Mouse (Mus musculus) limb, embryonic 10.5 days (tissue): ENCODE results near the gene Unc93b1. TPM values are rescaled to one million over a fixed set of nuclear protein-coding genes. Genes with fewer than 3 reads are reported as not detected.
"Not testable (repeated sequence)": the region's sequence is repeated elsewhere in the genome, so short reads cannot be mapped to it uniquely, and the experiment has no call there.

Experiments
- DNase-seq: peaks from one replicate; pipeline ENCODE4 v3.0.0-alpha.2; 2017; ENCODE audit warnings: low spot score
- H3K27ac ChIP-seq: fragments of 300-500 bp; sonication (generic); 2 replicates; pipeline ENCODE4 v1.5.1; 2016; ENCODE audit warnings: mild to moderate bottlenecking
- H3K27me3 ChIP-seq: fragments of 300-500 bp; sonication (generic); 2 replicates; pipeline ENCODE4 v1.6.1; 2016; ENCODE audit warnings: low read depth, mild to moderate bottlenecking; ENCODE audit not compliant: poor library complexity, severe bottlenecking
- H3K36me3 ChIP-seq: fragments of 300-500 bp; sonication (generic); 2 replicates; pipeline ENCODE4 v1.6.1; 2016; ENCODE audit warnings: mild to moderate bottlenecking, moderate library complexity
- H3K4me1 ChIP-seq: fragments of 300-500 bp; sonication (generic); 2 replicates; pipeline ENCODE4 v1.6.1; 2016
- H3K4me3 ChIP-seq: fragments of 300-500 bp; sonication (generic); 2 replicates; pipeline ENCODE4 v1.5.1; 2016; ENCODE audit warnings: mild to moderate bottlenecking, moderate library complexity
- H3K9me3 ChIP-seq: fragments of 300-500 bp; sonication (generic); replicated peaks from 2 replicates; pipeline ENCODE4 v1.6.1; 2016; ENCODE audit warnings: mild to moderate bottlenecking
- WGBS: fragments of 180-500 bp; shearing (Covaris S2); methylation state at CpG from one replicate; pipeline ENCODE4 v1.1.7; 2016; 5-methylcytosine and 5-hydroxymethylcytosine counted together
- polyA plus RNA-seq: library from polyadenylated mRNA; unstranded; fragments of >200 nt; fragmentation: Nextera tagmentation; extraction: Ambion mirVana; gene quantifications from 2 replicates; pipeline ENCODE4 v1.2.1, GENCODE M21; 2016

The Unc93b1 gene
- polyA plus RNA-seq, 1 experiment from 2014 or later, result 6.7 TPM

DNA sequence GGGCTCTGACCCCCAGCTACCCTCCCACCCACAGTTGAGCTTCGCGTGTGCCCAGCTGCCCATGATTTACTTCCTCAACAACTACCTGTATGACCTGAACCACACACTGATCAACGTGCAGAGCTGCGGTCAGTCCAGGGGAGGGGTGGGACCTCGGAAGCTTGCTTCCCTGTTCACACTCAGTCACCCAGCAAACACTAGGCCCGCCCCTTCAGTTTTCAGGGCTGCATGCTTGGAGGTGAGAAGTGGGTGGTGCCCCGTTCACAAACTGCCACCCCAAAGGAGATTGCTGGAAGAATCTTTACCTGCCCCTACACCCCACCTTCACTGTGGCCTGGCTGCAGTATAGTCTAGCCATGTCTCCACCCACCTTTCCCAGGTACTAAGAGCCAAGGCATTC is 7.3 kb downstream of the Unc93b1 start:
- no peak for DNase-seq
- no peak overlapping the region for H3K4me3 ChIP-seq
- no peaks in the 10 kb centered on the region for H3K9me3 ChIP-seq
- H3K27ac ChIP-seq, result no peak overlapping the region
- no peaks in the 10 kb centered on the region for H3K36me3 ChIP-seq
- H3K27me3 ChIP-seq, result peaks cover 17% of the 10 kb centered on the region
- WGBS, result 75% methylated on average over 7 of the region's 7 CpGs
- peaks cover 10% of the 10 kb centered on the region for H3K4me1 ChIP-seq

- H3K9me3 ChIP-seq, result no peaks in the 10 kb centered on the region
- no peak for DNase-seq
- H3K4me1 ChIP-seq, result peaks cover 10% of the 10 kb centered on the region
- WGBS, result 17% methylated on average over 27 of the region's 27 CpGs
- H3K4me3 ChIP-seq, result 0 out of 2 replicates have a peak overlapping the region, but pooled peaks have one; percentile 20
- no peak overlapping the region for H3K27ac ChIP-seq
- H3K36me3 ChIP-seq, result no peaks in the 10 kb centered on the region
- peaks cover 17% of the 10 kb centered on the region for H3K27me3 ChIP-seq
Measured at GRCm38 (mm10) chr19:3942986-3943735, 8.2 kb downstream of the Unc93b1 start.

- Histone ChIP-seq H3K4me3 (no peak overlapping the region), H3K4me1 (peaks cover 10% of the 10 kb centered on the region), H3K27me3 (peaks cover 22% of the 10 kb centered on the region), H3K27ac (no peak overlapping the region), H3K9me3 (no peaks in the 10 kb centered on the region), H3K36me3 (no peaks in the 10 kb centered on the region)
- DNase-seq, result no peak
- 30% methylated on average over 10 of the region's 10 CpGs for WGBS
Measured at GRCm38 (mm10) chr19:3945872-3946564, 11.0 kb downstream of the Unc93b1 start.

DNA sequence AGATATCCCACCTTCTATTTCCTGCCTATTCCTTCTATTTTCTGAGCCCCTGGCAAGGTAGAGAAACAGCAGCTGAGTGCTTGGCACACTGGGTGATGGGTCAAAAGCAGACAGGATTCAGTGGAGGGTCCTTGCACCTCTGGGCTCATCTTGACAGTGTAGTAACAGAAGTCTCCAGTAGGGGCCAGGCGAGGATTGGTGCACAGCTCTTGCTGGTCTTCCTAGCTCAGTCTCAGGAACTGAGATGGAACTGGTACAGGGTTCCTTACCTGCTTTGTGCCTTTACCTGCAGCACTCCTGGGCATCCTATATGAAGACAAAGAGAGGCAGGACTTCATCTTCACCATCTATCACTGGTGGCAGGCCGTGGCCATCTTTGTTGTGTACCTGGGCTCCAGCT is 11.7 kb downstream of the Unc93b1 start:
- Histone ChIP-seq H3K36me3 (no peaks in the 10 kb centered on the region), H3K4me1 (peaks cover 10% of the 10 kb centered on the region), H3K4me3 (no peak overlapping the region), H3K27ac (no peak overlapping the region), H3K27me3 (peaks cover 22% of the 10 kb centered on the region), H3K9me3 (no peaks in the 10 kb centered on the region)
- DNase-seq, result peak; percentile 66
- 13% methylated on average over 2 of the region's 2 CpGs for WGBS

DNA sequence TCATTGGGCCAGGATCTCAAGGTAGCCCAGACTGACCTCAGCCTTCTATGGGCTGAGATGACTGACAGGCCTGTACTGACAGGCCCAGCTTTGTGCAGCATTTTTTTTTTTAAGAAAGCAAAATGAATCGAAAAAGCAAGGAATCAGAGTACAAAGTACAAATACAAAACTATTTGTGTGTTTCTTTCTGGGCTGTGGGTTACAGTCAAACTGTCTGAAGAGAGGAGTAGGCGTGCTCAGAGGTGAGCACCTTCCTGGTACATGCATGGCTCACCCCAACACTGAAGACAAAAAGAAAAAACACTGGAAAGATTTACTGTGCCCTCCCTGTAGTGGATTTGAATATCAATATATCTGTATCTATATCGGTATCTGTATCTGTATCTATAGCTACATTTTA is 12.8 kb downstream of the Unc93b1 start:
- Histone ChIP-seq H3K36me3 (no peaks in the 10 kb centered on the region), H3K27me3 (peaks cover 20% of the 10 kb centered on the region), H3K4me1 (peaks cover 9% of the 10 kb centered on the region), H3K4me3 (no peak overlapping the region), H3K27ac (no peak overlapping the region), H3K9me3 (no peaks in the 10 kb centered on the region)
- 78% methylated on average over 3 of the region's 3 CpGs for WGBS
- DNase-seq, result no peak

DNA sequence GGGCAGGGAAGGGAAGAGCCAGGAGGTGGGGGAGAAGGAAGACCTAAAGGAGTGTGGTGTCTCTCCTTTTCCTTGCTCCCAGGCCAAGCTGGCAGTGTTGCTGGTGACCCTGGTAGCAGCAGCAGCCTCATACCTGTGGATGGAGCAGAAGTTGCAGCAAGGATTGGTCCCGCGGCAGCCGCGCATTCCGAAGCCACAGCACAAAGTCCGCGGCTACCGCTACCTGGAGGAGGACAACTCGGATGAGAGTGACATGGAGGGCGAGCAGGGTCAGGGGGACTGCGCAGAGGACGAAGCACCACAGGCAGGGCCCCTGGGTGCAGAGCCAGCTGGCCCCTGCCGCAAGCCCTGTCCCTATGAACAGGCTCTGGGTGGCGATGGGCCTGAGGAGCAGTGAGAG is 13.6 kb downstream of the Unc93b1 start:
- Histone ChIP-seq H3K36me3 (no peaks in the 10 kb centered on the region), H3K4me1 (peaks cover 4% of the 10 kb centered on the region), H3K27ac (no peak overlapping the region), H3K9me3 (no peaks in the 10 kb centered on the region), H3K4me3 (no peak overlapping the region), H3K27me3 (peaks cover 13% of the 10 kb centered on the region; the same call in 1 of the 2 replicates)
- no peak for DNase-seq
- WGBS, result 73% methylated on average over 14 of the region's 14 CpGs

DNA sequence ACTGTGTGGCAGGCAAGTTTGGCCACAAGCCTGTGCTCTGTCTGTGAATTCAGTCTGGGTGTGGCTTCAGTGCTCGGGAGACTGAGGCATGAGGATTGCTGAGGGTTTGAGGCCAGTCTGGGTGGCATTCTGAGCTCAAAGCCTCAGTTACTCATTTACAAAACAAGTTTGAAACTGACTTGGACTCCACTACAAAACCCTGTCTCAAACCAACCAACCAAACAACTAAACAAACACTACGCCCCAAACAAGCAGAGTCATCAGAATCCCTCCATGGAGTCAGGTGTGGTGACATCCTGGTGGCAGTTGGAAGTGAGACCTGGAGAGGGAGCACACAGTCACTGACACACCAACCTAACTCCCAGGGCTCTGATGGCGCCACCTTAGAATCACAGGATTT is 15.3 kb downstream of the Unc93b1 start:
- Histone ChIP-seq H3K4me3 (no peak overlapping the region), H3K27me3 (0 out of 2 replicates have a peak, but pooled peaks cover 5% of the 10 kb centered on the region), H3K9me3 (no peaks in the 10 kb centered on the region), H3K27ac (no peak overlapping the region), H3K36me3 (no peaks in the 10 kb centered on the region), H3K4me1 (peaks cover 4% of the 10 kb centered on the region)
- whole genome bisulfite sequencing, result 80% methylated on average over 3 of the region's 3 CpGs
- no peak for DNase-seq

DNA sequence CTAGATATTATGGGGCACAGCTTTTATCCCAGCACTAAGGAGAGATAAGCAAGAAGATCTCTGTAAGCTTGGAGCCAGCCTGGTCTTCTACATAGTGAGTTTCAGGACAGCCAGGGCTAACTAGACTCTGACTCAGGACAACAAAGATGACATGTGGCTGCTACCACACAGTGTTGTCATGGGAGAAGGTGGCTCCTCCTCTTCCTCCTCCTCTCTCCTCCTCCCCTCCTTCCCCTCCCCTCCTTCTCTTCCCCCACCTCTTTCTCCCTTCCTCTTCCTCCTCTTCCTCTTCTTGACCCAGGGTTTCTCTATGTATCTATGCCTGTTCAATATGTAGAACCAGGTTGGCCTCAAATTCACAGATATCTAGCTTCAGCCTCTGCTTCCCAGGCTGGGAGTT is 16.5 kb downstream of the Unc93b1 start:
- H3K9me3 ChIP-seq, result no peaks in the 10 kb centered on the region
- DNase-seq, result no peak
- H3K36me3 ChIP-seq, result no peaks in the 10 kb centered on the region
- H3K27ac ChIP-seq, result no peak overlapping the region
- H3K27me3 ChIP-seq, result 0 out of 2 replicates have a peak, but pooled peaks cover 5% of the 10 kb centered on the region
- H3K4me1 ChIP-seq, result no peaks in the 10 kb centered on the region; the same call in 1 of the 2 replicates
- no peak overlapping the region for H3K4me3 ChIP-seq

DNA sequence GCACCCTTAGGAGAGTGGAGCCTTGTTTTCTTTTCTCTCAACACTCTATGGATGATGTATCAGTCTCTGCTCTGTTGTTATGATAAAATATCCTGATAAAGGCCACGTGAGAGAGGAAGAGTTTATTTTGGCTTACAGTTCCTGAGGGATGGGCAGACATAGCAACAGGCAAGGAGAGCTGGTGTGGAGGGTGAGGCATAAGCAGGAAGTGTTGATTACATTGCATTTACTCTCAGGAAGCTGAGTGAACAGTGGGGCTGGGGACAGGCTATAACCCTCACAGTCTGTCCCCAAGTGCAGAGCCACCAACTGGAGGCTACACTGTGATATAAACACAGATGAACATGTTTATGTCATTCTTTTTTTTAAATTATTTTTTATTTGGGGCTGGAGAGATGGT is 17.1 kb downstream of the Unc93b1 start:
- H3K9me3 ChIP-seq, result no peaks in the 10 kb centered on the region
- no peak overlapping the region for H3K27ac ChIP-seq
- H3K4me1 ChIP-seq, result no peaks in the 10 kb centered on the region
- no peaks in the 10 kb centered on the region for H3K36me3 ChIP-seq
- 0 out of 2 replicates have a peak, but pooled peaks cover 5% of the 10 kb centered on the region for H3K27me3 ChIP-seq
- H3K4me3 ChIP-seq, result no peak overlapping the region
- DNase-seq, result no peak
- WGBS, result 54% methylated on average over 1 of the region's 1 CpGs

DNA sequence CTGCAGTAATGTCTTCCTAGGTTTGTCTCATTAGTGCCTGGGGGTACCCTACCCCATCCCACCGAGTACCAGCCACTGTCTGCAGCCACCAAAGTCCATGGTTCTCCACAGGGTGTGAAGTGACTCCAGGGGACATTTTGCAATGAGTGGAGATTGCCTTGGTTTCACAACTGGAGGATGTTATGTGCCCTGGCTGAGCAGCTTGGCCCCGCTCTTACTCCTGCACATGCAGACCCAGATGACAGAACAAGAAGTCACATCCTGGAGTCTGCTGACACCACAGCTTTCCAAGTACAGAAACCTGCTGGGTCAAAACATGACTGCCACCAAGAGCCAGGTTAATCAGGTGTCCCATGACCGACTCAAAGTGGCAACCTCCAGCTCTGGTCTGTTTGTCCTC is 20.0 kb downstream of the Unc93b1 start:
- Histone ChIP-seq H3K4me1 (no peaks in the 10 kb centered on the region), H3K36me3 (no peaks in the 10 kb centered on the region), H3K9me3 (no peaks in the 10 kb centered on the region), H3K27me3 (no peaks in the 10 kb centered on the region), H3K4me3 (no peak overlapping the region), H3K27ac (no peak overlapping the region)
- WGBS, result 71% methylated on average over 3 of the region's 3 CpGs
- DNase-seq, result no peak

GRCm38 (mm10) chr19:3955804-3956203 is 20.8 kb downstream of the Unc93b1 start:
- H3K36me3 ChIP-seq, result no peaks in the 10 kb centered on the region
- DNase-seq, result no peak
- H3K4me3 ChIP-seq, result no peak overlapping the region
- H3K27ac ChIP-seq, result no peak overlapping the region
- H3K4me1 ChIP-seq, result no peaks in the 10 kb centered on the region
- H3K27me3 ChIP-seq, result no peaks in the 10 kb centered on the region
- no peaks in the 10 kb centered on the region for H3K9me3 ChIP-seq
- 57% methylated on average over 4 of the region's 4 CpGs for WGBS

- H3K9me3 ChIP-seq, H3K27me3 ChIP-seq, DNase-seq, H3K36me3 ChIP-seq, H3K27ac ChIP-seq, H3K4me3 ChIP-seq, H3K4me1 ChIP-seq: not testable (repeated sequence)
- 87% methylated on average over 5 of the region's 5 CpGs for WGBS
Measured at GRCm38 (mm10) chr19:3957296-3958036, 22.5 kb downstream of the Unc93b1 start.

DNA sequence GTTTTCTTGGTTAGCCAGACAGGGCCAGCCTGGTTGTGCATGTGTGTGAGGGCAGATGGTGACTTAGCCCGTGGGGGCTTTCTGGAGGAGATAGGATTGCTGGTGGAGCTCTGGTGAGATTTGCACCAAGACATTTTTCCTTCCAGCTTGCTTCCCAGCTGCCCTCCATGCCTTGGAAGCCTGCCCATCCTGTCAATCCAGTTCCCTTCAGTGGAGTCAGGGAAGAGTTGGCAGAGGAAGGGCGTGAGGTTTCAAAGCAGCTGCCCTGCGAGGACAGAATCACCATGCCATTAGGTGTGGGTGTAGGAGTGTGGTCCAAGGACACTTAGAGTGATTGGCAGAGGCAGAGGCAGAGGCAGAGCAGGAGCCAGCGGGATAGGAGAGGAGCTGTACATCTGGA is 23.5 kb downstream of the Unc93b1 start, which contains the start of gene Aldh3b3:
TSS of gene Aldh3b3 (plus strand) at position 176 of the 400 bp plus-strand sequence.
- DNase-seq, result no peak
- Histone ChIP-seq H3K4me1 (no peaks in the 10 kb centered on the region), H3K4me3 (no peak within 1 kb of the TSS), H3K9me3 (no peaks in the 10 kb centered on the region), H3K27me3 (no peaks in the 10 kb centered on the region), H3K36me3 (no peaks in the 10 kb centered on the region), H3K27ac (no peak within 1 kb of the TSS)
- WGBS, result 85% methylated on average over 4 of the region's 4 CpGs
